Mouse (Mus musculus): Measurements from ENCODE around the gene Galnt15.

DNA sequence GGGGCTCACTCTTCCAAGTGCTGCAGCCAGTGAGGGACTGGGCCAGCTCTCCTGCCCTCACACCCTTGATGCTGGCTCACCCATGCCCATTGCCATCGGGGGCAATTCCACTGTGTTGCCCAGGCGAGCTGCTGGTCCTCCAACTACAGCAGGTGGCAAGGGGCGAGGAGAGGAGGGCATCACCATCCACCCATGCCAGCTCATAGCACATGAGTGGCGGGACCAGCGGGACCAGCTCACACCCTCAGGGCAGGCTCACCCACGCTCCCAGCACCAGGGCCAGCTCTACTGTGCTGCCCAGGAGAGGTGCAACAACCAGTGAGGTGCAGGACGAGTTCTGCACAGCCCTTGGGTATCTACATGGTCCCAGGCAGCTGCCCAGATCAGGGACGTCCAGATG is 9.7 kb upstream of the Galnt15 start:
- TF ChIP-seq CTCF (IDR thresholded peaks at IDR 0.05; ENCODE audit: control insufficient read depth, insufficient read depth, low read length) (no peak), POLR2A (IDR thresholded peaks at IDR 0.05; ENCODE audit: borderline replicate concordance, control insufficient read depth, low read depth, low read length) (no peak)

Data from bone marrow, adult 2 months (tissue).